Mouse (Mus musculus) cerebellum, adult 2 months (tissue): ENCODE data around the gene Hdac7. TPM values are rescaled to one million over a fixed set of nuclear protein-coding genes. Genes with fewer than 3 reads are reported as not detected.

Source experiments
- DNase-seq, 2 experiments: peaks; one replicate each; pipeline ENCODE4 v3.0.0; 2021
- H3K27ac ChIP-seq: fragments of 200-500 bp; 2 replicates; pipeline ENCODE4 v1.5.1; 2012; ENCODE audit warnings: low read length, control low read depth, inconsistent platforms; ENCODE audit not compliant: insufficient read depth
- H3K27me3 ChIP-seq: fragments of 200-500 bp; 2 replicates; pipeline ENCODE4 v1.6.1; 2012; ENCODE audit warnings: inconsistent platforms, mild to moderate bottlenecking, low read length, moderate library complexity; ENCODE audit not compliant: control insufficient read depth, insufficient read depth
- H3K4me1 ChIP-seq: fragments of 200-500 bp; 2 replicates; pipeline ENCODE4 v1.6.1; 2011; ENCODE audit warnings: low read length; ENCODE audit not compliant: control insufficient read depth, insufficient read depth
- H3K4me3 ChIP-seq: fragments of 200-500 bp; replicated peaks from 2 replicates; pipeline ENCODE3; 2011; ENCODE audit warnings: mild to moderate bottlenecking, low read depth, low read length, control low read depth; ENCODE audit not compliant: insufficient read depth
- CTCF ChIP-seq: fragments of 200-500 bp; IDR thresholded peaks from 2 replicates; pipeline ENCODE4 v1.5.1; 2011; ENCODE audit warnings: low read depth, mild to moderate bottlenecking, control low read depth, low read length, moderate library complexity, borderline replicate concordance; ENCODE audit not compliant: insufficient read depth
- POLR2A ChIP-seq: fragments of 200-500 bp; IDR thresholded peaks from 2 replicates; pipeline ENCODE4 v1.6.1; 2011; ENCODE audit warnings: low read length, control low read depth, borderline replicate concordance; ENCODE audit not compliant: insufficient read depth
- WGBS: fragments of 180-500 bp; shearing (Covaris S2); methylation state at CpG from one replicate; pipeline ENCODE4 v1.1.7; 2018; 5-methylcytosine and 5-hydroxymethylcytosine counted together
- polyA plus RNA-seq: library from polyadenylated mRNA; depleted of rRNA; stranded (reverse); fragments of >200 nt; gene quantifications from 2 replicates; pipeline ENCODE4 v1.2.3, GENCODE M21; 2012

Gene Hdac7
- polyA plus RNA-seq, 1 experiment: 40.9 TPM

- H3K27me3 ChIP-seq: no peaks in the 10 kb centered on the region
- no peak overlapping the region for H3K27ac ChIP-seq
- H3K4me3 ChIP-seq: no peak overlapping the region
- TF ChIP-seq CTCF: no peak
- no peak for TF ChIP-seq POLR2A
- 70% methylated on average over 12 of the region's 12 CpGs for WGBS
- no peak for DNase-seq
- H3K4me1 ChIP-seq: peaks cover 47% of the 10 kb centered on the region
These were observed 20.8 kb downstream of the Hdac7 start for GRCm38 (mm10) chr15:97823479-97823878.

- peak overlapping the region; percentile 35; the same call in 1 of the 2 replicates for H3K27ac ChIP-seq
- DNase-seq: no peak
- no peak overlapping the region for H3K4me3 ChIP-seq
- TF ChIP-seq CTCF: no peak
- TF ChIP-seq POLR2A: no peak
- H3K4me1 ChIP-seq: peaks cover 47% of the 10 kb centered on the region
- 63% methylated on average over 12 of the region's 12 CpGs for WGBS
- H3K27me3 ChIP-seq: no peaks in the 10 kb centered on the region
These were observed 21.6 kb downstream of the Hdac7 start for GRCm38 (mm10) chr15:97822545-97823228.

- H3K4me1 ChIP-seq: peaks cover 47% of the 10 kb centered on the region
- no peak overlapping the region for H3K27ac ChIP-seq
- TF ChIP-seq CTCF (no peak), POLR2A (no peak)
- no peak overlapping the region for H3K4me3 ChIP-seq
- no peaks in the 10 kb centered on the region for H3K27me3 ChIP-seq
- 86% methylated on average over 6 of the region's 6 CpGs for WGBS
- no peak for DNase-seq
These were observed 22.3 kb downstream of the Hdac7 start for GRCm38 (mm10) chr15:97821983-97822363.

GRCm38 (mm10) chr15:97821321-97821982 is 22.9 kb downstream of the Hdac7 start:
- Histone ChIP-seq H3K4me1 (peaks cover 47% of the 10 kb centered on the region), H3K27me3 (no peaks in the 10 kb centered on the region), H3K27ac (no peak overlapping the region), H3K4me3 (no peak overlapping the region)
- no peak for TF ChIP-seq CTCF
- no peak for TF ChIP-seq POLR2A
- 54% methylated on average over 10 of the region's 10 CpGs for WGBS
- DNase-seq: no peak

GRCm38 (mm10) chr15:97819937-97820336 is 24.4 kb downstream of the Hdac7 start:
- H3K4me1 ChIP-seq: peaks cover 40% of the 10 kb centered on the region
- H3K4me3 ChIP-seq: no peak overlapping the region
- TF ChIP-seq CTCF (no peak), POLR2A (no peak)
- 64% methylated on average over 9 of the region's 9 CpGs for WGBS
- DNase-seq: no peak
- H3K27ac ChIP-seq: no peak overlapping the region
- no peaks in the 10 kb centered on the region for H3K27me3 ChIP-seq

GRCm38 (mm10) chr15:97816199-97816994 is 27.9 kb downstream of the Hdac7 start:
- TF ChIP-seq POLR2A (no peak), CTCF (0 out of 2 replicates have a peak, but pooled peaks have one; percentile 10)
- H3K27ac ChIP-seq: no peak overlapping the region
- no peak for DNase-seq
- H3K27me3 ChIP-seq: no peaks in the 10 kb centered on the region
- H3K4me3 ChIP-seq: no peak overlapping the region
- WGBS: 92% methylated on average over 17 of the region's 17 CpGs
- H3K4me1 ChIP-seq: peaks cover 38% of the 10 kb centered on the region

GRCm38 (mm10) chr15:97815254-97815653 is 29.0 kb downstream of the Hdac7 start:
- 96% methylated on average over 4 of the region's 4 CpGs for WGBS

GRCm38 (mm10) chr15:97814703-97815102 is 29.6 kb downstream of the Hdac7 start:
- TF ChIP-seq POLR2A: no peak
- no peak for TF ChIP-seq CTCF
- 60% methylated on average over 5 of the region's 5 CpGs for whole genome bisulfite sequencing

More at GRCm38 (mm10) chr15:97815254-97815653, 29.0 kb downstream of the Hdac7 start:
- TF ChIP-seq CTCF (no peak), POLR2A (no peak)
- no peak overlapping the region for H3K4me3 ChIP-seq
- H3K27ac ChIP-seq: no peak overlapping the region
- peaks cover 45% of the 10 kb centered on the region for H3K4me1 ChIP-seq
- no peak for DNase-seq
- H3K27me3 ChIP-seq: no peaks in the 10 kb centered on the region

More at GRCm38 (mm10) chr15:97814703-97815102, 29.6 kb downstream of the Hdac7 start:
- Histone ChIP-seq H3K4me1 (peaks cover 45% of the 10 kb centered on the region), H3K4me3 (no peak overlapping the region), H3K27me3 (no peaks in the 10 kb centered on the region), H3K27ac (no peak overlapping the region)
- no peak for DNase-seq
